Mouse (Mus musculus) hindbrain, embryonic 14.5 days (tissue): ENCODE data around the gene Borcs6. TPM values are rescaled to one million over a fixed set of nuclear protein-coding genes. Genes with fewer than 3 reads are reported as not detected.

Source experiments
- ATAC-seq: fragments of 200-750 bp; cut with Nextera tagmentation; 2 replicates; pipeline ENCODE4 v1.8.0; 2017; ENCODE audit warnings: moderate number of reproducible peaks, mild to moderate bottlenecking, moderate TSS enrichment, moderate library complexity; ENCODE audit not compliant: low FRiP score
- DNase-seq: peaks from one replicate; pipeline ENCODE4 v3.0.0-alpha.2; 2015; ENCODE audit warnings: low spot score
- H3K27ac ChIP-seq: fragments of 300-500 bp; sonication (generic); 2 replicates; pipeline ENCODE4 v1.5.1; 2014; ENCODE audit warnings: mild to moderate bottlenecking, moderate library complexity
- H3K27me3 ChIP-seq: fragments of 300-500 bp; sonication (generic); 2 replicates; pipeline ENCODE4 v1.6.1; 2014; ENCODE audit warnings: mild to moderate bottlenecking, low read length, mixed read lengths; ENCODE audit not compliant: control insufficient read depth, insufficient read depth
- H3K36me3 ChIP-seq: fragments of 300-500 bp; sonication (generic); replicated peaks from 2 replicates; pipeline ENCODE4 v1.6.1; 2014; ENCODE audit not compliant: control insufficient read depth, insufficient read depth
- H3K4me1 ChIP-seq: fragments of 300-500 bp; sonication (generic); replicated peaks from 2 replicates; pipeline ENCODE4 v1.6.1; 2014; ENCODE audit warnings: antibody characterized with exemption, low read length, mixed read lengths; ENCODE audit not compliant: control insufficient read depth, insufficient read depth
- H3K4me2 ChIP-seq: fragments of 300-500 bp; sonication (generic); replicated peaks from 2 replicates; pipeline ENCODE4 v1.6.1; 2014; ENCODE audit warnings: mild to moderate bottlenecking, moderate library complexity
- H3K4me3 ChIP-seq: fragments of 300-500 bp; sonication (generic); replicated peaks from 2 replicates; pipeline ENCODE4 v1.5.1; 2014; ENCODE audit warnings: mild to moderate bottlenecking, low read length
- H3K9ac ChIP-seq: fragments of 300-500 bp; sonication (generic); 2 replicates; pipeline ENCODE4 v1.6.1; 2014
- H3K9me3 ChIP-seq: fragments of 300-500 bp; sonication (generic); 2 replicates; pipeline ENCODE4 v1.6.1; 2016; ENCODE audit warnings: low read length; ENCODE audit not compliant: control insufficient read depth
- WGBS: fragments of 180-500 bp; shearing (Covaris S2); extraction: QIAGEN DNeasy Blood & Tissue Kit; methylation state at CpG from one replicate; pipeline ENCODE4 v1.1.7; 2014; 5-methylcytosine and 5-hydroxymethylcytosine counted together
- polyA plus RNA-seq: library from polyadenylated mRNA; unstranded; fragments of >200 nt; fragmentation: Nextera tagmentation; extraction: Ambion mirVana; gene quantifications from 2 replicates; pipeline ENCODE4 v1.2.1, GENCODE M21; 2014

Gene Borcs6
- polyA plus RNA-seq, 1 experiment from 2014 or later, result 18.6 TPM

- no peaks in the 10 kb centered on the region for H3K36me3 ChIP-seq
- H3K27me3 ChIP-seq, result no peaks in the 10 kb centered on the region
- peak within 1 kb of the TSS; percentile 100 for H3K4me2 ChIP-seq
- peaks cover 6% of the 10 kb centered on the region; the same call in 1 of the 2 replicates for H3K4me1 ChIP-seq
- peak within 1 kb of the TSS; percentile 57 for H3K4me3 ChIP-seq
- H3K27ac ChIP-seq, result no peak within 1 kb of the TSS
- peak; percentile 44; the same call in 1 of the 2 replicates for ATAC-seq
- peak within 1 kb of the TSS; percentile 49 for H3K9ac ChIP-seq
- H3K9me3 ChIP-seq, result no peaks in the 10 kb centered on the region
- DNase-seq, result peak; percentile 94
- 1% methylated on average over 53 of the region's 54 CpGs for whole genome bisulfite sequencing
Measured at GRCm38 (mm10) chr11:69045531-69046394, 13.8 kb upstream of the Borcs6 start, which contains the start of gene Aurkb. Aurkb (plus strand) TSS chr11:69045647.

DNA sequence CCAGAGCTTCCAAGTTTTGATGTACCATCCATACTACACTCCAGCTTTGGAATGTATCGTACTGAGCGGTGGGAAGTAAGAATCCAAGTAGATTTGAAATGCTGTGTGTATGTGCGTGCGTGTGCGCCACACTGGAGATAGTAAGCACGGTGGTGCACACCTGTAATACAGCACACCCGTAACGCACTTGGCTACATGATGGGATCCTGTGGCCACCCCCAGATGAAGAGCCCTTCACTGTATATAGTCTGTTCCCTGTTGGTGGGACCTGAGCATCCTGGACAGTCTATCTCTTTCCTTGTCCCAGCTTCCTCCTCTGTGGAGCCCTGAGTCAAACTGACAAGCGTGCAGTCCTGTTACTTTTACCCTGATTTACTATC lies 13.1 kb upstream of the Borcs6 start:
- Histone ChIP-seq H3K36me3 (no peaks in the 10 kb centered on the region), H3K4me2 (peak overlapping the region; percentile 100), H3K4me1 (peaks cover 6% of the 10 kb centered on the region; the same call in 1 of the 2 replicates), H3K27ac (no peak overlapping the region), H3K9ac (no peak overlapping the region; the same call in 1 of the 2 replicates), H3K27me3 (no peaks in the 10 kb centered on the region), H3K4me3 (peak overlapping the region; percentile 57), H3K9me3 (no peaks in the 10 kb centered on the region)
- no peak for ATAC-seq
- DNase-seq, result no peak
- WGBS, result 17% methylated on average over 9 of the region's 9 CpGs

GRCm38 (mm10) chr11:69047592-69047991 lies 11.9 kb upstream of the Borcs6 start:
- DNase-seq, result no peak
- 91% methylated on average over 12 of the region's 12 CpGs for WGBS
- H3K27me3 ChIP-seq, result no peaks in the 10 kb centered on the region
- H3K4me2 ChIP-seq, result 0 out of 2 replicates have a peak overlapping the region, but pooled peaks have one; percentile 100
- no peak for ATAC-seq
- no peaks in the 10 kb centered on the region for H3K9me3 ChIP-seq
- no peak overlapping the region for H3K27ac ChIP-seq
- no peaks in the 10 kb centered on the region for H3K36me3 ChIP-seq
- H3K4me1 ChIP-seq, result peaks cover 6% of the 10 kb centered on the region; the same call in 1 of the 2 replicates
- no peak overlapping the region for H3K9ac ChIP-seq
- no peak overlapping the region for H3K4me3 ChIP-seq

- peaks cover 6% of the 10 kb centered on the region; the same call in 1 of the 2 replicates for H3K4me1 ChIP-seq
- H3K27me3 ChIP-seq, result no peaks in the 10 kb centered on the region
- H3K27ac ChIP-seq, result no peak overlapping the region
- WGBS, result 94% methylated on average over 14 of the region's 14 CpGs
- no peak overlapping the region for H3K9ac ChIP-seq
- DNase-seq, result no peak
- no peak for ATAC-seq
- no peaks in the 10 kb centered on the region for H3K36me3 ChIP-seq
- H3K9me3 ChIP-seq, result no peaks in the 10 kb centered on the region
- no peak overlapping the region for H3K4me2 ChIP-seq
- H3K4me3 ChIP-seq, result no peak overlapping the region
Measured at GRCm38 (mm10) chr11:69048151-69048550, 11.4 kb upstream of the Borcs6 start.

- H3K9ac ChIP-seq, result no peak overlapping the region
- no peaks in the 10 kb centered on the region for H3K36me3 ChIP-seq
- DNase-seq, result no peak
- peaks cover 4% of the 10 kb centered on the region; the same call in 1 of the 2 replicates for H3K4me1 ChIP-seq
- no peak overlapping the region for H3K27ac ChIP-seq
- ATAC-seq, result no peak
- H3K4me2 ChIP-seq, result no peak overlapping the region
- no peaks in the 10 kb centered on the region for H3K27me3 ChIP-seq
- H3K9me3 ChIP-seq, result no peaks in the 10 kb centered on the region
- 83% methylated on average over 8 of the region's 8 CpGs for WGBS
- H3K4me3 ChIP-seq, result no peak overlapping the region
Measured at GRCm38 (mm10) chr11:69050748-69051147, 8.8 kb upstream of the Borcs6 start.

DNA sequence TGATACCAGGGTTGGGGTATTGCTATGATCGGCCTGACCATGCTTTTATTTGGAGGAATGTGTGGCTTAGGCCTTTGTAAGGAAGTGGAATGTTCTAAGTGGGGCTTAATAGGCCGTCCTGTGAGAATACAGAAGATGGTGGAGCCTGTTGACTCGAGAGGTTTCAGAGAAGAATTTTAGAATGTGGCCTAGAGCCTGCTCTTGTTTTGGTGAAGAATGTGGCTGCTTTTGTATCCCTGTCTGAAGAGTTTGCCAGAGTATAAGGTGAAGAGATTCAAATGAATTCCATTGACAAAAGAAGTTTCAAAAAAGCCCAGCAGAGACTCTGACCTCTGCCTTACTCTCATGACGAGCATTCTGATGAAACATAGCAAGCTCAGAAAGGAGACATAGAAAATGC lies 7.7 kb upstream of the Borcs6 start:
- Histone ChIP-seq H3K27ac (no peak overlapping the region), H3K36me3 (no peaks in the 10 kb centered on the region), H3K9me3 (no peaks in the 10 kb centered on the region), H3K27me3 (no peaks in the 10 kb centered on the region), H3K9ac (no peak overlapping the region), H3K4me1 (no peaks in the 10 kb centered on the region), H3K4me3 (no peak overlapping the region), H3K4me2 (no peak overlapping the region)
- ATAC-seq, result no peak
- WGBS, result 58% methylated on average over 4 of the region's 4 CpGs
- no peak for DNase-seq

DNA sequence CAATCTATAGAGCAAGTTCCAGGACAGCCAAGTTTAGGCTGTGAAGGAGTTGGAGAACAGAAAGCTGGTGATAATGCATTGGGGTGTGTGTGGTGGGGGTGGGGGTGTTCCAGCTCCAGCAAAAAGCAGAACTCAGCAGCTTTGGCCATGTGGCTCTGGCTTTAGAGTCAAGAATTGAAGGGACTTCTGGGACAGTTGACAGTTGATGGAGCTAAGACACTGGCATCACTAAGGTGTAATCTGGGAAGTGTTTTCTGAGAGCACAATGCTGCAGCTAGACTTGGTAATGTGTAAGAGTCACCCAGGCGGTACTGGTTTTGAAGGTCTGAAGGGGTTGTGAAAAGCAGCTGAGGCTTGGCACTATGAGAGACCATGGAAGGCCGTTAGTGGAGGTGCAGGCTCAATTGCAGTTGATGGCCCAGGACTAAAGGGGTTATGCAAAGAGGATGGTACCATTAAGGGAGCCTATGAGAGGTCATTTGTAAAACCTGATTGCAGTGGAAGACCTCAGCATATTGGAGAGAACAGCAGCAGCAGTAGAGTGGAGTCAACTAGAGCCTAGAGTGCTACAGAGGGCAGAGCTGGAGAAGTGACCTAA lies 6.6 kb upstream of the Borcs6 start:
- H3K27me3 ChIP-seq, result no peaks in the 10 kb centered on the region
- no peak for ATAC-seq

DNA sequence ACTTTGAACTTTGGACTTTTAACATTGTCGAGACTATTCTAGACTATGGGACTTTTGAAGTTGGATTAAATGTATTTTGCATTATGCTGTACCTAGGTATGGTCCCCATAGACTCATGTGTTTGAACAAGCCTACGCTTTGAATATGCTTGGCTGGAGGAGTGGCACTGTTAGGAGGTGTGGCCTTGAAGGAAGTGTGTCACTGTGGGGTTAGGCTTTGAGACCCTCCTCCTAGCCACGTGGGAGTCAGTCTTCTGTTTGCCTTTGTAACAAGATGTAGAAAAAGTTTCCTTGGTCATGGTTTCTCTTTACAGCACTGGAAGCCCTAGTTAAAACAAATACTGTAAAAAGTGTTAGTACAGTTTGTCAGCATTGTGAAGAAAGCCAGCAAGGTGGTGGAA lies 5.7 kb upstream of the Borcs6 start:
- H3K27ac ChIP-seq, result no peak overlapping the region
- H3K4me3 ChIP-seq, result no peak overlapping the region
- peaks cover 10% of the 10 kb centered on the region; the same call in 1 of the 2 replicates for H3K4me1 ChIP-seq
- no peak overlapping the region for H3K4me2 ChIP-seq
- no peak for ATAC-seq
- H3K36me3 ChIP-seq, result no peaks in the 10 kb centered on the region
- no peak for DNase-seq
- no peaks in the 10 kb centered on the region for H3K27me3 ChIP-seq
- WGBS, result 82% methylated on average over 3 of the region's 3 CpGs
- no peaks in the 10 kb centered on the region for H3K9me3 ChIP-seq
- no peak overlapping the region for H3K9ac ChIP-seq

More for the DNA sequence above, 6.6 kb upstream of the Borcs6 start:
- no peak for DNase-seq
- Histone ChIP-seq H3K36me3 (no peaks in the 10 kb centered on the region), H3K4me2 (no peak overlapping the region), H3K9me3 (no peaks in the 10 kb centered on the region), H3K27ac (no peak overlapping the region), H3K4me3 (no peak overlapping the region), H3K4me1 (peaks cover 2% of the 10 kb centered on the region; the same call in 1 of the 2 replicates), H3K9ac (no peak overlapping the region)
- 97% methylated on average over 2 of the region's 2 CpGs for WGBS

DNA sequence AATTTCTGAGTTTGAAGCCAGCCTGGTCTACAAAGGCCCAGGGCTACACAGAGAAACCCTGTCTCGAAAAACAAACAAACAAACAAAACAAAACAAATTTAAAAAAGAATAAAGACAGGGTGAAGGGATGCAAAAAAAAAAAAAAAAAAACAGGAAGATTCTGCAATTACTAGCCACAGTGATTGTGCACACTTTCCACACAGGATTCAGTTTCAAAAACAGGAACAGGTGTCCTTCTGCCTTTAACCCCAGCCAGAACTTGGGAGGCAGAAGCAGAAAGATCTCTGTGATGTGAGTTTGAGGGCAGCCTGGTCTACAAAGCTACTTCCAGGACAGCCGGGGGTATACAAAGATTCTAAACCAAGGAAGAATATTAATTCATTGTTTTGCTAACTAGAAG lies 1.3 kb upstream of the Borcs6 start:
- Histone ChIP-seq H3K4me3 (peak overlapping the region; percentile 54), H3K9ac (peak overlapping the region; percentile 85), H3K27me3 (no peaks in the 10 kb centered on the region), H3K27ac (peak overlapping the region; percentile 91), H3K9me3 (no peaks in the 10 kb centered on the region), H3K36me3 (no peaks in the 10 kb centered on the region), H3K4me2 (peak overlapping the region; percentile 75), H3K4me1 (peaks cover 25% of the 10 kb centered on the region)
- DNase-seq (no peak), ATAC-seq (no peak)
- 73% methylated on average over 2 of the region's 2 CpGs for WGBS
